Mouse (Mus musculus): ENCODE data around the gene 4921501E09Rik. TPM values are rescaled to one million over a fixed set of nuclear protein-coding genes. Genes with fewer than 3 reads are reported as not detected.

The 4921501E09Rik gene
- polyA plus RNA-seq (2017; shearing (Covaris generic)): not detected

DNA sequence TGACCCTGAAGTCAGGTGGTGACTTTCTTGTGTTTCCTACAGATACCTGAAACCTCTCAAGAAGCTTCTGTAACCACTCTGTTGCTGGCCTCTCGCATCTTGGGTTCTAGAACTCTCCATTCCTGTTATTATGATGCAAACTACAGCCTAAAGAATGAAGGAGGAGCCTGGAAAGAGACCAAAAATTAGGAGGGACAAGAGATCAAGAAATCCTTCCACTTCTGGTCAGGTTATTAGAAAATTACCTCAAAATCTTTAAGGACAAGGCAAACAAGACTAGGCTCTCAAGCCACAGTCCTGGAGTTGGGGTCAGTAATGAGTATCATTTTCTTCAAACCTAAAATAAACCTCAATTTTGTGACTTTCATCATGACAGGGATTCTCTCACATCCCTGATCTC, at the start of gene 4921501E09Rik:
4921501E09Rik (minus strand) TSS at position 101 of the 400 bp plus-strand sequence.

DNA sequence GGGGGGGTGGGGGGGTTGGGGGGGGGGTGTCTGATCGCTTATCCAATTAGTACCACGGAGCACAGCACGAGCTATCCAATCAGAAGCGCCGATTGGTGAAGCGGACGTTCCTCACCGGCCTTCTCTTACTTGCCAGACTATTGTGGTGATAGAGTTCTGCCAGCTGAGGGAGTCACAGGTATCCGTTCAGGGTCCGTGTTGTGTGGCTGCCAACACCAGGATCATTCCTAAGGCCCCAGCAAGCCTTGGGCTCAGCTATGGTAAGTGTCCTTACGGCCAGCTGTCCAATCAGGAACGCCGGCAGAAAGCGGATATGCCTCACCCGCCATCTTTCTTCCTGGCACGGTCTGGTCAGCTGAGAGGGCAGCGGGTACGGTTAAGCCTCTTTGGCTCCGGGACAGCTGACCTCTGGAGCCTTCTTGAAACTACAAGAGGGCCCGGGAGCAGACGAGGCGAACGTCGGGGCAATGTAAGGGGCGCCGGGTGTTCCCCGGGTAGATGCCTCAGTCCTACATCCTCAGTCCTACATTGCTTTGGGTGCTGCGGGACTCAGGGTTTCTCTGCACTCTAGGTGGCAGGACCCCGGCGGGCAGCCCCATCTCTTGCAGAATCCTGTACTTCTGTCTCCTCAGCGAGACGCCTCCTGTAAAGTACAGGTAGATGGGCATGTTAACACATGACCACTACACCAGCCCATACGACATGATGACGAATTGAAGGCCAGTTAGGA, 21.5 kb upstream of the 4921501E09Rik start, which contains the start of gene Zfp563:
Zfp563 (plus strand) TSS at position 91 of the 730 bp plus-strand sequence.

DNA sequence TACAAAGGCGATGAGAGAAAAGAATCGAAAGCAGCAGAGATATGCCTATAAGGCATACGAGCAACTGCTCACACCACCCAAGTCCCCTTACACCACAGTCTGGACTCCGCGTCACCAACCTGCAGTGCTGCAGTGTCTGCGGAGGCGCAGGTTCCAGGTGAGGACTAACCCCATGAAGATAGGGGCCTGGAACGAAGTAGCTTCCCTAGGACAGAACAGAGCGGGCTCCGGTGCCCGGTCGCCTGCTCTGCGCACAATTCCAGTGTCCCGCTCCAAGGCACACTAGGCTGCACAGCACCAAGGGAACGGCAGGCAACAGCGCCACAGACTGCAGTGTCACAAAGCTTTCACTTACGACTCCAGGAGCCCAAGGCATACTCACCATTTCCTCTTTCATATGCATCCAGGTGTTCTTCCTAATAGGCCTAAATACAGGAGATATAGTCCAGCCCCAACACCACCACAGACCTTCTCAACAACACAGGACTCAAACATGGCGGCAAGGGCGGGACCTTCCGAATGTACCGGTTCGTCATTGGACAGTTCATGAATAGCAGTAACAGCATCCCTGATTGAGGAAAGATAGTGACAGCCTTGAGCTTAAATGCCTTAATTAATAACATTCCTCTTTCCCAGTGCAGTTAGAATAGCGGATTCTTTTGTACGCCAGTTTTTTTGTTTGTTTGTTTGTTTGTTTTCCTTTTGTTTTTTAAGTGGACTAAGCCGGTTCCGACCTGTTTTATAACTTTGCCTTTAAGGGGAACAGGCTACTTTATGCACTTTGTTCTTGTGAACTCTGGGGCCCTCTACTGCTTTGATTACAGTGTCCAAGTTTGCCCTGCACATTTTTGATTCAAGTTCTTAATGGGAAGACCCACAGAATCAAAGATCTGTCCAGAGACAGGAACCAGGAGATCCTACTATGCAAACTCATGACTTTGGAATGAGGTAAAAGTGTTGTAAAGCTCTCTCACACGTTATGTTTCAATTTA, 34.7 kb downstream of the 4921501E09Rik start, which contains the start of gene Zfp763:
Zfp763 (minus strand) TSS at position 503 of the 992 bp plus-strand sequence.

Other genes with a start within 250 kb of the 4921501E09Rik start
- gene Zfp799, start 237.8 kb downstream of the 4921501E09Rik start, polyA plus RNA-seq (2017; shearing (Covaris generic)): 1 to 10 TPM; 7.2 to 9.9 TPM
- gene Zfp870, start 176.4 kb downstream of the 4921501E09Rik start, polyA plus RNA-seq (2017; shearing (Covaris generic)): 10 to 100 TPM in 1 of 2 experiments, 1 to 10 TPM in 1; 4.5 to 11.1 TPM
- not detected for gene Cyp4f14, start 150.7 kb downstream of the 4921501E09Rik start, polyA plus RNA-seq (2017; shearing (Covaris generic))
- 10 to 100 TPM; 19.3 to 31.7 TPM for gene Cyp4f13, start 120.7 kb downstream of the 4921501E09Rik start, polyA plus RNA-seq (2017; shearing (Covaris generic))
- gene Zfp472, start 102.2 kb downstream of the 4921501E09Rik start, polyA plus RNA-seq (2017; shearing (Covaris generic)): 10 to 100 TPM; 21.0 to 21.3 TPM
- 10 to 100 TPM; 15.0 to 15.1 TPM for gene Zfp952, start 74.9 kb downstream of the 4921501E09Rik start, polyA plus RNA-seq (2017; shearing (Covaris generic))
- 1 to 10 TPM; 4.9 to 6.6 TPM for gene Zfp763, start 34.7 kb downstream of the 4921501E09Rik start, polyA plus RNA-seq (2017; shearing (Covaris generic))
- gene Zfp563, start 21.3 kb upstream of the 4921501E09Rik start, polyA plus RNA-seq (2017; shearing (Covaris generic)): 1 to 10 TPM; 4.3 to 7.2 TPM
- gene Morc2b, start 71.6 kb upstream of the 4921501E09Rik start, polyA plus RNA-seq (2017; shearing (Covaris generic)): not detected
- gene Olfr55, start 100.4 kb upstream of the 4921501E09Rik start, polyA plus RNA-seq (2017; shearing (Covaris generic)): under 1 TPM in 1 of 2 experiments, not detected in 1; 0.05 TPM
- gene Olfr239, start 123.2 kb upstream of the 4921501E09Rik start, polyA plus RNA-seq (2017; shearing (Covaris generic)): not detected
- not detected for gene Olfr1564, start 153.6 kb upstream of the 4921501E09Rik start, polyA plus RNA-seq (2017; shearing (Covaris generic))
- gene Zfp955a, start 187.1 kb upstream of the 4921501E09Rik start, polyA plus RNA-seq (2017; shearing (Covaris generic)): 10 to 100 TPM; 10.2 to 16.2 TPM
- under 1 TPM in 1 of 2 experiments, not detected in 1; 0.06 TPM for gene Olfr63, start 196.6 kb upstream of the 4921501E09Rik start, polyA plus RNA-seq (2017; shearing (Covaris generic))
- gene Zfp955b, start 221.5 kb upstream of the 4921501E09Rik start, polyA plus RNA-seq (2017; shearing (Covaris generic)): 10 to 100 TPM in 1 of 2 experiments, 1 to 10 TPM in 1; 8.2 to 11.0 TPM